Mouse (Mus musculus) effector memory CD4-positive, alpha-beta T cell, adult 5 months (primary cell): ENCODE data around the gene Olfr299. TPM values are rescaled to one million over a fixed set of nuclear protein-coding genes. Genes with fewer than 3 reads are reported as not detected.

Source experiments
- polyA plus RNA-seq: library from polyadenylated mRNA; unstranded; fragments of 100-300 nt; shearing (Covaris generic); gene quantifications from one replicate; pipeline ENCODE4 v1.2.1, GENCODE M21; 2017

Gene Olfr299
- polyA plus RNA-seq: not detected

DNA sequence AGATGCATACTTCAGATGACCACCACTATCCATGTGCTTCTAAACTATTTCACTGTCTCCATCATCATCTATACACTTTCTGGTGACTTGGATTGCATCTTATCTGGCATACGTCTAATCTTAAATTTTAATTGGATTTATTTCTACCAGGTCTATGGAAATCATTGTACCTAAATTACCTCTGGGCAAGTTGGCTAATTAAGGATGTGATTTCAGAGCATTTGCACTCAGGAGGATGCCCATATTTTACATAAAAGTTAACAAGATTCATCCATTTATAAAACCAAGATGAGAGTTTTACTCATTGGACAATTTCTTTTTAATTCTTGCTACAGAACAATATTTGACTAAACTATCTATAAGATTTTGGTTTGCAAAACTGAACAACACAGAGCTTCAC lies at the start of gene Olfr299:
Gene Olfr299, plus strand, starts transcription at position 301 of the 400 bp plus-strand sequence.

GRCm38 (mm10) chr7:86492384-86492783 lies 32.7 kb downstream of the Olfr299 start, which contains the start of gene Olfr298:
Gene Olfr298, minus strand, starts transcription at chr7:86492484.

Other genes with a start within 250 kb of the Olfr299 start
- gene Vmn2r76, start 213.6 kb upstream of the Olfr299 start, polyA plus RNA-seq: 0.09 TPM
- gene Olfr310, start 182.7 kb upstream of the Olfr299 start, polyA plus RNA-seq: not detected
- not detected for gene Olfr309, start 146.2 kb upstream of the Olfr299 start, polyA plus RNA-seq
- not detected for gene Olfr308, start 134.3 kb upstream of the Olfr299 start, polyA plus RNA-seq
- not detected for gene Olfr307, start 122.3 kb upstream of the Olfr299 start, polyA plus RNA-seq
- not detected for gene Olfr305, start 93.0 kb upstream of the Olfr299 start, polyA plus RNA-seq
- gene Olfr304, start 73.3 kb upstream of the Olfr299 start, polyA plus RNA-seq: not detected
- not detected for gene Olfr303, start 62.1 kb upstream of the Olfr299 start, polyA plus RNA-seq
- not detected for gene Olfr301, start 56.1 kb upstream of the Olfr299 start, polyA plus RNA-seq
- not detected for gene Olfr298, start 32.6 kb downstream of the Olfr299 start, polyA plus RNA-seq
- gene Olfr297, start 60.0 kb downstream of the Olfr299 start, polyA plus RNA-seq: not detected
- gene Olfr295, start 123.9 kb downstream of the Olfr299 start, polyA plus RNA-seq: 0.29 TPM
- gene Olfr294, start 156.7 kb downstream of the Olfr299 start, polyA plus RNA-seq: not detected
- gene Olfr293, start 189.1 kb downstream of the Olfr299 start, polyA plus RNA-seq: not detected
- gene Olfr292, start 228.4 kb downstream of the Olfr299 start, polyA plus RNA-seq: not detected